Mouse (Mus musculus): ENCODE data around the gene Ptp4a2. TPM values are rescaled to one million over a fixed set of nuclear protein-coding genes. Genes with fewer than 3 reads are reported as not detected.
"Not testable (repeated sequence)": the region's sequence is repeated elsewhere in the genome, so short reads cannot be mapped to it uniquely, and the experiment has no call there.

Ptp4a2 gene
- total RNA-seq, 2 experiments from 2014 or later, result 119 to 127 TPM

GRCm38 (mm10) chr4:129877967-129878655 lies 67.1 kb downstream of the Ptp4a2 start:
- no peak for DNase-seq (ENCODE audit: low spot score in 2 of 2)
- intact Hi-C loops (cut with DNase I), result loop anchor here (5.0 kb wide), 2 partner anchors 49 to 56 kb away; partner anchors contain the start of gene Spocd1

- intact Hi-C loops (cut with DNase I), result loop anchor here (5.0 kb wide), 2 partner anchors 49 to 56 kb away; partner anchors contain the start of gene Spocd1
Observed at GRCm38 (mm10) chr4:129878656-129879145, 67.7 kb downstream of the Ptp4a2 start.

GRCm38 (mm10) chr4:129879206-129879780 lies 68.3 kb downstream of the Ptp4a2 start:
- intact Hi-C loops (cut with DNase I), result loop anchor here (5.0 kb wide), 2 partner anchors 48 to 57 kb away; partner anchors contain the start of gene Spocd1

More at GRCm38 (mm10) chr4:129878656-129879145, 67.7 kb downstream of the Ptp4a2 start:
- no peak for DNase-seq (ENCODE audit: low spot score in 2 of 2)

GRCm38 (mm10) chr4:129880615-129881014 lies 69.6 kb downstream of the Ptp4a2 start:
- no peak for DNase-seq (ENCODE audit: low spot score in 2 of 2)
- intact Hi-C loops (cut with DNase I), result no loop called here

More at GRCm38 (mm10) chr4:129879206-129879780, 68.3 kb downstream of the Ptp4a2 start:
- no peak for DNase-seq (ENCODE audit: low spot score in 2 of 2)

GRCm38 (mm10) chr4:129881661-129882060 lies 70.6 kb downstream of the Ptp4a2 start:
- intact Hi-C loops (cut with DNase I), result no loop called here
- DNase-seq (ENCODE audit: low spot score in 2 of 2), result no peak

GRCm38 (mm10) chr4:129882555-129883293 lies 71.7 kb downstream of the Ptp4a2 start:
- DNase-seq (ENCODE audit: low spot score in 2 of 2), result peak; percentile 19 to 43
- intact Hi-C loops (cut with DNase I), result no loop called here

- intact Hi-C loops (cut with DNase I), result no loop called here
- DNase-seq (ENCODE audit: low spot score in 2 of 2), result peak; percentile 31 to 40
Observed at GRCm38 (mm10) chr4:129884041-129884930, 73.3 kb downstream of the Ptp4a2 start.

- intact Hi-C loops (cut with DNase I), result no loop called here
- DNase-seq (ENCODE audit: low spot score in 2 of 2), result no peak
Observed at GRCm38 (mm10) chr4:129889661-129890060, 78.6 kb downstream of the Ptp4a2 start.

GRCm38 (mm10) chr4:129890094-129890493 lies 79.1 kb downstream of the Ptp4a2 start:
- intact Hi-C loops (cut with DNase I), result no loop called here
- no peak for DNase-seq (ENCODE audit: low spot score in 2 of 2)

GRCm38 (mm10) chr4:129894861-129895260 lies 83.8 kb downstream of the Ptp4a2 start:
- intact Hi-C loops (cut with DNase I), result no loop called here
- DNase-seq (ENCODE audit: low spot score in 2 of 2), result no peak

GRCm38 (mm10) chr4:129898815-129899214 lies 87.8 kb downstream of the Ptp4a2 start:
- intact Hi-C loops (cut with DNase I); DNase-seq (ENCODE audit: low spot score in 2 of 2): not testable (repeated sequence)

Small RNA genes within 50 kb of the gene (microRNA-seq; reads per million reads assigned to microRNA genes)
- gene Gm28017, result not detected

Other genes with a start within 250 kb of the Ptp4a2 start
- gene Lck, start 237.6 kb upstream of the Ptp4a2 start, total RNA-seq (2021), result 1 to 10 TPM; 2.1 to 2.6 TPM
- gene Fam167b, start 232.7 kb upstream of the Ptp4a2 start, total RNA-seq (2021), result not detected
- 100 to 1,000 TPM; 121 to 140 TPM for gene Eif3i, start 210.6 kb upstream of the Ptp4a2 start, total RNA-seq (2021)
- gene Tmem234, start 210.6 kb upstream of the Ptp4a2 start, total RNA-seq (2021), result 10 to 100 TPM; 92.2 to 93.7 TPM
- gene Dcdc2b, start 197.0 kb upstream of the Ptp4a2 start, total RNA-seq (2021), result 1 to 10 TPM; 2.9 to 7.7 TPM
- 10 to 100 TPM; 27.5 to 36.2 TPM for gene Iqcc, start 192.1 kb upstream of the Ptp4a2 start, total RNA-seq (2021)
- 10 to 100 TPM; 53.7 to 60.8 TPM for gene Ccdc28b, start 187.3 kb upstream of the Ptp4a2 start, total RNA-seq (2021)
- gene Txlna, start 170.2 kb upstream of the Ptp4a2 start, total RNA-seq (2021), result 10 to 100 TPM; 40.2 to 45.3 TPM
- 100 to 1,000 TPM in 1 of 2 experiments, 10 to 100 TPM in 1; 93.3 to 101 TPM for gene Kpna6, start 138.5 kb upstream of the Ptp4a2 start, total RNA-seq (2021)
- 10 to 100 TPM; 10.3 to 18.0 TPM for gene Tmem39b, start 114.4 kb upstream of the Ptp4a2 start, total RNA-seq (2021)
- 10 to 100 TPM; 85.2 to 94.1 TPM for gene Khdrbs1, start 68.9 kb upstream of the Ptp4a2 start, total RNA-seq (2021)
- under 1 TPM; 0.22 to 0.48 TPM for gene Spocd1, start 118.0 kb downstream of the Ptp4a2 start, total RNA-seq (2021)
- 100 to 1,000 TPM; 401 TPM for gene Adgrb2, start 173.7 kb downstream of the Ptp4a2 start, total RNA-seq (2021)
- gene Col16a1, start 236.6 kb downstream of the Ptp4a2 start, total RNA-seq (2021), result 10 to 100 TPM; 15.9 to 21.4 TPM

All from left cerebral cortex, postnatal 36 days (tissue).